ENCODE assay signal across 28 mouse cellular contexts in the genomic region with DNA sequence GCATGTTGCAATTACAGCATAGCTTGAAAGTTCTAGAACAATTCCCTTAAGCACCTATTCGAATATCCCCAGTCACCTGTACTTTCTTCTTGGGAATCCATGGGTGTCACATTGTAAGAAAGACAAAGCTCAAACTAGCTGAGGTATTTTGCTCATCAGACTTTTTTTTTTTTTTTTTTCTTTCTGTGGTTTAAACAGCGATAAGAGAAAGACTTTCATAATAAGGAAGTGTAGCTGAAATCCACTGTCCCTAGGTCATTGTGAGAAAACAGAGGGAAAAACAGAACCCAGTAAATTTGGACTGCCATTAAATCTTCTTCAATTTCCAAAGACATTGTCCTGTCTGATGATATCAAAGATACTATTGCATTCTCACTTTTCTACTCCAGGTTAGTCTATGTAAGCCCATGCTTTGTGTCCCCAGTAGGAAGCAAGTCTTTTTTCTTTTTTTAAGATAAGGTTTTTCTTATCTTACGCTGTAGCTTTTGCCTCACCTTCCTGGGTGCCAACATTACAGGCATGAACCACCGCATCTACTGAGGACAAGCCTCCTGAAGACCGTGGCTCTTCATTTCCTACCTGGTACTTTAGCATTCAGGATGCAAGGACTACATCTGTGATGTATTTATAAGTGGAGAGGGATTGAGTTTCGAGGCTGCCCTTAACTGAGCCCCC. TPM values are rescaled to one million over a fixed set of nuclear protein-coding genes. Genes with fewer than 3 reads are reported as not detected.
DNase-seq lines count a peak whose midpoint lies in the region; ATAC-seq and TF ChIP-seq lines count a peak whose summit lies in the region.
"Had no signal": no experiment of that assay in that cellular context is flagged by ENCODE, and none has a peak within 500 bp of the region (broad histone marks: within the 10 kb centered on the region; RNA-seq: fewer than 3 reads in every experiment).

No protein-coding gene starts in this region.

- no peak overlapping the region for H3K27ac ChIP-seq in MEL (ENCODE audit: control insufficient read depth, low read depth, low read length)
- H3K27ac ChIP-seq in intestine, embryonic 16.5 days (ENCODE audit: low read length), result no peak overlapping the region
- H3K27ac ChIP-seq: embryonic facial prominence, embryonic 12.5 days; embryonic facial prominence, embryonic 15.5 days; forebrain, embryonic 15.5 days; heart, embryonic 15.5 days; hindbrain, embryonic 14.5 days; hindbrain, postnatal 0 days had no signal

- no peak for TF ChIP-seq RAD21 in MEL (IDR thresholded peaks at IDR 0.05; ENCODE audit: low read depth, low read length)

- WGBS in intestine, embryonic 16.5 days, result 86% methylated on average over 6 of the region's 6 CpGs

- H3K36me3 ChIP-seq in MEL (ENCODE audit: control insufficient read depth in 1 of 2, insufficient read depth in 2 of 2, low read length in 2 of 2), result peaks cover 0 to 14% of the 10 kb centered on the region in 2 experiments; a peak in 2 of 4 replicates
- H3K36me3 ChIP-seq in intestine, embryonic 16.5 days (ENCODE audit: control insufficient read depth, insufficient read depth, low read length), result no peaks in the 10 kb centered on the region
- H3K36me3 ChIP-seq: embryonic facial prominence, embryonic 12.5 days; embryonic facial prominence, embryonic 15.5 days; forebrain, embryonic 15.5 days; heart, embryonic 12.5 days; heart, embryonic 15.5 days had no signal

- no peak for TF ChIP-seq POLR2A in MEL (IDR thresholded peaks at IDR 0.05; ENCODE audit: control insufficient read depth in 1 of 2, insufficient read depth in 1 of 2, low read depth in 1 of 2, low read length in 2 of 2, poor library complexity in 1 of 2)

- DNase-seq in MEL (ENCODE audit: low read depth, low spot score), result peak; percentile 67
- DNase-seq in heart, postnatal 25 days (ENCODE audit: low spot score), result no peak
- no peak for DNase-seq in urinary bladder, adult 2 months (ENCODE audit: low spot score)
- DNase-seq in testis, postnatal 14 days (ENCODE audit: low spot score), result no peak
- DNase-seq: adrenal gland, adult 8-10 months; adrenal gland, postnatal 25 days; cerebellum, adult 11-12 months; cerebellum, adult 8-10 months; cerebellum, postnatal 10 days; cerebellum, postnatal 36 days; gastrocnemius, postnatal 10 days; gastrocnemius, postnatal 36 days; heart, postnatal 10 days; heart, postnatal 4 days had no signal

- TF ChIP-seq CTCF in MEL (IDR thresholded peaks at IDR 0.05 in 2 of 3, conservative IDR thresholded peaks at IDR 0.05 in 1 of 3; ENCODE audit: control insufficient read depth in 1 of 3, insufficient read depth in 1 of 3, low read depth in 2 of 3, low read length in 3 of 3, poor library complexity in 1 of 3, severe bottlenecking in 1 of 3), result no peak

- TF ChIP-seq EP300 in MEL (IDR thresholded peaks at IDR 0.05; ENCODE audit: low read depth in 1 of 2, low read length in 2 of 2), result peak; percentile 54 to 77; a peak in 3 of 4 replicates

- no peak overlapping the region for H3K4me2 ChIP-seq in intestine, embryonic 16.5 days (ENCODE audit: low read depth, low read length)
- H3K4me2 ChIP-seq: embryonic facial prominence, embryonic 12.5 days; embryonic facial prominence, embryonic 15.5 days; forebrain, embryonic 15.5 days; heart, embryonic 12.5 days; heart, embryonic 15.5 days; hindbrain, embryonic 14.5 days had no signal

- no peaks in the 10 kb centered on the region for H3K79me2 ChIP-seq in MEL (ENCODE audit: control insufficient read depth, insufficient read depth, low read length, poor library complexity)

- peaks cover 3 to 8% of the 10 kb centered on the region in 2 experiments for H3K4me1 ChIP-seq in MEL (ENCODE audit: control insufficient read depth in 1 of 2, insufficient read depth in 2 of 2, low read length in 2 of 2)
- H3K4me1 ChIP-seq in intestine, embryonic 16.5 days (ENCODE audit: control insufficient read depth, insufficient read depth, low read length), result no peaks in the 10 kb centered on the region
- H3K4me1 ChIP-seq: embryonic facial prominence, embryonic 12.5 days; embryonic facial prominence, embryonic 15.5 days; forebrain, embryonic 15.5 days; heart, embryonic 12.5 days; heart, embryonic 15.5 days had no signal

- no peak overlapping the region for H3K9ac ChIP-seq in MEL (ENCODE audit: control insufficient read depth, low read depth, low read length, poor library complexity, severe bottlenecking)
- no peak overlapping the region for H3K9ac ChIP-seq in intestine, embryonic 16.5 days (ENCODE audit: low read depth, low read length)
- H3K9ac ChIP-seq: embryonic facial prominence, embryonic 12.5 days; embryonic facial prominence, embryonic 15.5 days; forebrain, embryonic 15.5 days; heart, embryonic 12.5 days; heart, embryonic 15.5 days; hindbrain, embryonic 14.5 days had no signal

- peak; percentile 39 for ATAC-seq in CD4-positive, CD25-positive, alpha-beta regulatory T cell, adult 4 months
- peak; percentile 66; the same call in 1 of the 2 replicates for ATAC-seq in common myeloid progenitor, adult 5-6 weeks (replicated peaks; ENCODE audit: low read depth, poor library complexity, severe bottlenecking)
- peak; percentile 53 for ATAC-seq in megakaryocyte progenitor cell, adult 5-6 weeks (replicated peaks; ENCODE audit: poor library complexity)
- no peak for ATAC-seq in intestine, embryonic 16.5 days
- ATAC-seq: forebrain, embryonic 15.5 days; hindbrain, postnatal 0 days; inflammation-experienced regulatory T-cells, adult 6 months; intestine, postnatal 0 days had no signal

- H3K27me3 ChIP-seq in MEL (ENCODE audit: control insufficient read depth in 1 of 2, insufficient read depth in 2 of 2, low read length in 2 of 2), result no peaks in the 10 kb centered on the region
- H3K27me3 ChIP-seq in intestine, embryonic 16.5 days (replicated peaks; ENCODE audit: control insufficient read depth, insufficient read depth, low read length), result no peaks in the 10 kb centered on the region
- H3K27me3 ChIP-seq: CH12.LX; embryonic facial prominence, embryonic 12.5 days; embryonic facial prominence, embryonic 15.5 days; forebrain, embryonic 15.5 days; heart, embryonic 12.5 days; heart, embryonic 15.5 days had no signal

- H3K4me3 ChIP-seq in MEL (ENCODE audit: control insufficient read depth in 1 of 2, insufficient read depth in 1 of 2, low read depth in 2 of 2, low read length in 2 of 2), result no peak overlapping the region
- no peak overlapping the region for H3K4me3 ChIP-seq in intestine, embryonic 16.5 days (ENCODE audit: low read length)
- H3K4me3 ChIP-seq: embryonic facial prominence, embryonic 12.5 days; embryonic facial prominence, embryonic 15.5 days; forebrain, embryonic 15.5 days; heart, embryonic 12.5 days; heart, embryonic 15.5 days had no signal

- H3K9me3 ChIP-seq in MEL (replicated peaks; ENCODE audit: insufficient read depth, low read length), result no peaks in the 10 kb centered on the region
- no peaks in the 10 kb centered on the region for H3K9me3 ChIP-seq in intestine, embryonic 16.5 days (ENCODE audit: control insufficient read depth, low read length)
- H3K9me3 ChIP-seq: embryonic facial prominence, embryonic 12.5 days; embryonic facial prominence, embryonic 15.5 days; forebrain, embryonic 15.5 days; heart, embryonic 12.5 days; heart, embryonic 15.5 days had no signal

- intact Hi-C loops in heart, postnatal 25 days (cut with DNase I), result no loop called here

TF ChIP-seq in MEL, 35 proteins besides CTCF, POLR2A, EP300 and RAD21 (continues in another document):
- no peak for TF ChIP-seq GABPA (IDR thresholded peaks at IDR 0.05; ENCODE audit: low read depth, low read length)
- TF ChIP-seq MAFK (IDR thresholded peaks at IDR 0.05; ENCODE audit: borderline replicate concordance, low read depth, low read length), result 0 out of 2 replicates have a peak, but pooled peaks have one; percentile 37
- TF ChIP-seq E2F4 (IDR thresholded peaks at IDR 0.05; ENCODE audit: borderline replicate concordance, low read depth, low read length), result no peak
- TF ChIP-seq NRF1 (IDR thresholded peaks at IDR 0.05; ENCODE audit: insufficient read depth, low read depth, low read length, poor library complexity, severe bottlenecking), result no peak
- TF ChIP-seq CHD1 (IDR thresholded peaks at IDR 0.05; ENCODE audit: low read depth, low read length), result no peak
- no peak for TF ChIP-seq USF1 (IDR thresholded peaks at IDR 0.05; ENCODE audit: low read depth, low read length)
- 0 out of 2 replicates have a peak, but pooled peaks have one; percentile 40 for TF ChIP-seq MYC (IDR thresholded peaks at IDR 0.05; ENCODE audit: low read depth, low read length)
- TF ChIP-seq ZKSCAN1 (IDR thresholded peaks at IDR 0.05; ENCODE audit: low read depth, low read length), result peak; percentile 72; the same call in 1 of the 2 replicates
- no peak for TF ChIP-seq BHLHE40 (IDR thresholded peaks at IDR 0.05; ENCODE audit: borderline replicate concordance, low read depth, low read length)
- peak; percentile 82 for TF ChIP-seq GATA1 (IDR thresholded peaks at IDR 0.05; ENCODE audit: low read depth, low read length)
- TF ChIP-seq MYB (IDR thresholded peaks at IDR 0.05; ENCODE audit: low read depth, low read length), result no peak
- TF ChIP-seq ETS1 (IDR thresholded peaks at IDR 0.05; ENCODE audit: low read depth, low read length), result peak; percentile 48; the same call in 1 of the 2 replicates
- peak; percentile 99 for TF ChIP-seq ZNF384 (IDR thresholded peaks at IDR 0.05; ENCODE audit: low read depth, low read length)
- TF ChIP-seq JUND (IDR thresholded peaks at IDR 0.05; ENCODE audit: low read depth, low read length), result no peak
- peak; percentile 37; the same call in 1 of the 2 replicates for TF ChIP-seq TCF12 (IDR thresholded peaks at IDR 0.05; ENCODE audit: low read depth, low read length)
- TF ChIP-seq RCOR1 (IDR thresholded peaks at IDR 0.05; ENCODE audit: low read depth, low read length), result peak; percentile 58
- peak; percentile 63; the same call in 1 of the 2 replicates for TF ChIP-seq ELF1 (IDR thresholded peaks at IDR 0.05; ENCODE audit: low read depth, low read length)
- no peak for TF ChIP-seq MAZ (IDR thresholded peaks at IDR 0.05; ENCODE audit: low read depth, low read length)
- no peak for TF ChIP-seq CHD2 (IDR thresholded peaks at IDR 0.05; ENCODE audit: low read length)
- TF ChIP-seq NELFE (IDR thresholded peaks at IDR 0.05; ENCODE audit: low read depth, low read length), result no peak

RNA-seq across cellular contexts. Expression of a gene that starts 54.2 kb away (rescaled TPM):
- polyA plus RNA-seq in CD4-positive, CD25-positive, alpha-beta regulatory T cell, adult 4 months (2017; shearing (Covaris generic)), result 100 to 1,000 TPM; 244 to 260 TPM
- total RNA-seq in MEL (2012; rRNA removed), result 25.4 and 27.0 TPM in 2 replicates
- 10 to 100 TPM; 27.4 to 96.7 TPM for polyA plus RNA-seq in MEL (2012; ENCODE audit: insufficient read depth in 1 of 2, insufficient read length in 2 of 2, low read depth in 1 of 2, low replicate concordance in 2 of 2, missing spikeins in 1 of 2)
- 63.9 and 64.1 TPM in 2 replicates for total RNA-seq in common myeloid progenitor, adult 5-6 weeks (2017)
- 132 and 135 TPM in 2 replicates for total RNA-seq in megakaryocyte progenitor cell, adult 5-6 weeks (2015)
- 84.7 and 93.1 TPM in 2 replicates for total RNA-seq in megakaryocyte progenitor cell, adult 5-6 weeks (2017)
- 10 to 100 TPM; 17.6 to 20.9 TPM for total RNA-seq in heart, postnatal 25 days (2021)
- 23.9 and 24.5 TPM in 2 replicates for polyA plus RNA-seq in intestine, embryonic 16.5 days (2015; fragmentation: Nextera tagmentation; extraction: Ambion mirVana)
- 30.7 and 40.8 TPM in 2 replicates for polyA plus RNA-seq in urinary bladder, adult 2 months (2012; rRNA removed)
